In the genomic region with DNA sequence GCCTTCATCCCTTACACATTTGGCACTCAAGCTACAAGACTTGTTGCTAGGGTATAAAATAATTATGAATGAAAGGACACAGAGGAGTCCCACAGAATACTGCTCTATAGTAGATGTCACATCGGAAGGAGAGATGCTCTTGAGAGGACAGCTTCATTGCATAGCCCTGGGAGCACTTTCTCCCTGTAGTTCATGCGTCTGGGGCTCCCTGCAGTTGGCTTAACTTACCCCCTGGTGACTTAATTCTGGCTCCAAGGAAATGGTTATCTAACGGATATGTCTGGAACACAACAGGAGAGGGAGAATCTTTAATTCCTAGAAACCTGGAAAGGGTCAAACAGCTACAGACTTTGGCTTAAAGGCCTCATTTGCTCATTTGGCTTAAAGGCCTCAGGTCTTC, we compare ENCODE assay signal across 23 mouse cellular contexts. TPM values are rescaled to one million over a fixed set of nuclear protein-coding genes. Genes with fewer than 3 reads are reported as not detected.
"Had no signal": no experiment of that assay in that cellular context is flagged by ENCODE, and none has a peak within 500 bp of the region (broad histone marks: within the 10 kb centered on the region; RNA-seq: fewer than 3 reads in every experiment).

No protein-coding gene starts in this region.

- H3K36me3 ChIP-seq: lung, embryonic 15.5 days; midbrain, embryonic 12.5 days; neural tube, embryonic 12.5 days; stomach, embryonic 15.5 days had no signal

- H3K9ac ChIP-seq: liver, postnatal 0 days; lung, embryonic 15.5 days; midbrain, embryonic 12.5 days; neural tube, embryonic 12.5 days; stomach, embryonic 15.5 days had no signal

- H3K4me2 ChIP-seq: lung, embryonic 15.5 days; midbrain, embryonic 12.5 days; neural tube, embryonic 12.5 days; stomach, embryonic 15.5 days had no signal

- H3K4me3 ChIP-seq: lung, embryonic 15.5 days; megakaryocyte, embryonic 14.5 days; midbrain, embryonic 12.5 days; neural tube, embryonic 12.5 days; stomach, embryonic 15.5 days had no signal

- H3K9me3 ChIP-seq: lung, embryonic 15.5 days; megakaryocyte, embryonic 14.5 days; midbrain, embryonic 12.5 days; neural tube, embryonic 12.5 days; stomach, embryonic 15.5 days had no signal

- ATAC-seq: liver, postnatal 0 days; lung, postnatal 0 days had no signal

- H3K4me1 ChIP-seq: megakaryocyte, embryonic 14.5 days; midbrain, embryonic 12.5 days had no signal

- H3K27ac ChIP-seq: lung, embryonic 15.5 days; macrophage; midbrain, embryonic 12.5 days; neural tube, embryonic 12.5 days; stomach, embryonic 15.5 days; stomach, postnatal 0 days had no signal

- DNase-seq: liver, postnatal 0 days; lung, adult 2 months; lung, postnatal 14 days; lung, postnatal 36 days; midbrain, embryonic 14.5 days; right cerebral cortex, postnatal 14 days; thymus, adult 2 months; thymus, postnatal 25 days; thymus, postnatal 4 days had no signal

RNA-seq across cellular contexts. Expression of a gene that starts 6.2 kb away (rescaled TPM):
- total RNA-seq: megakaryocyte progenitor cell, adult 5-6 weeks; midbrain, postnatal 0 days; monocyte, adult 5-6 weeks; neutrophil, adult 5-6 weeks had no signal
- polyA plus RNA-seq: liver, postnatal 0 days; lung, adult 2 months; lung, embryonic 15.5 days; lung, postnatal 0 days; macrophage; midbrain, embryonic 12.5 days; midbrain, embryonic 14.5 days; midbrain, postnatal 0 days; spleen, adult 2 months; stomach, embryonic 15.5 days; stomach, postnatal 0 days; testis, adult 2 months; thymus, adult 2 months had no signal

RNA-seq across cellular contexts. Expression of a gene that starts 21.4 kb away (rescaled TPM):
- total RNA-seq: monocyte, adult 5-6 weeks; neutrophil, adult 5-6 weeks had no signal
- polyA plus RNA-seq: macrophage; midbrain, postnatal 0 days had no signal

RNA-seq across cellular contexts. Expression of a gene that starts 48.6 kb away (rescaled TPM):
- polyA plus RNA-seq: midbrain, embryonic 12.5 days; midbrain, embryonic 14.5 days; midbrain, postnatal 0 days had no signal

RNA-seq across cellular contexts. Expression of a gene that starts 53.7 kb away (rescaled TPM):
- polyA plus RNA-seq: midbrain, embryonic 12.5 days; midbrain, embryonic 14.5 days; midbrain, postnatal 0 days had no signal
